Mouse (Mus musculus) bone marrow, adult 2 months (tissue): Measurements from ENCODE around the gene Prkaa1. TPM values are rescaled to one million over a fixed set of nuclear protein-coding genes. Genes with fewer than 3 reads are reported as not detected.

Experiments
- H3K27ac ChIP-seq: fragments of 200-500 bp; 2 replicates; pipeline ENCODE4 v1.5.1; 2012; ENCODE audit warnings: low read depth, mild to moderate bottlenecking, control low read depth, inconsistent platforms, low read length; ENCODE audit not compliant: control insufficient read depth, poor library complexity, insufficient read depth
- H3K4me1 ChIP-seq: fragments of 200-500 bp; 2 replicates; pipeline ENCODE4 v1.6.1; 2011; ENCODE audit warnings: low read length; ENCODE audit not compliant: control insufficient read depth, insufficient read depth
- H3K4me3 ChIP-seq: fragments of 200-500 bp; replicated peaks from 2 replicates; pipeline ENCODE3; 2011; ENCODE audit warnings: mild to moderate bottlenecking, low read depth, low read length, control low read depth; ENCODE audit not compliant: control insufficient read depth
- CTCF ChIP-seq: fragments of 200-500 bp; IDR thresholded peaks from 2 replicates; pipeline ENCODE4 v1.5.1; 2011; ENCODE audit warnings: low read length, control low read depth; ENCODE audit not compliant: control insufficient read depth, insufficient read depth
- POLR2A ChIP-seq: fragments of 200-500 bp; IDR thresholded peaks from 2 replicates; pipeline ENCODE4 v1.6.1; 2011; ENCODE audit warnings: low read depth, mild to moderate bottlenecking, control low read depth, low read length, borderline replicate concordance; ENCODE audit not compliant: control insufficient read depth
- WGBS: fragments of 180-500 bp; shearing (Covaris S2); methylation state at CpG from one replicate; pipeline ENCODE4 v1.1.7; 2018; 5-methylcytosine and 5-hydroxymethylcytosine counted together
- polyA plus RNA-seq: library from polyadenylated mRNA; stranded (reverse); fragments of >200 nt; gene quantifications from 2 replicates; pipeline ENCODE4 v1.2.4, GENCODE M21; 2011; ENCODE audit warnings: low replicate concordance; ENCODE audit not compliant: missing spikeins, insufficient read depth, insufficient read length

Prkaa1 gene
- polyA plus RNA-seq, 1 experiment = 9.1 TPM

DNA sequence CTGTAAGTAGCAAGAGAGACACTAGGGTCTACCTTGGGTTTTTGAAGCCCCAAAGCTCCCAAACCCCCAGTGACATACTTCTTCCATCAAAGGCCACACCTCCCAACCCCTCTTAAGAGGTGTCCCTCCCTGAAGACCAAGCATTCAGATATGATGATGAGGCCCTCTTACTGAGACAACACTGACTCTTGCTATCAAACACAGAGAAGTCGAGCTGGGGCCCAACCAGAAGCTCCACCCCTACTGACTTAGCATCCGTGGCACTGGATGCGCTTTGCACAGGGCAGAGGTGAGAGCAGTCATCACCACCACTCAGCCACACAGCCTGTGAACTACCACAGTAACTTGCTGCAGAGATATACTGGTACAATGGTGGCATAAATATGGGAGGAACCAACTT, 31.0 kb upstream of the Prkaa1 start:
- Histone ChIP-seq H3K27ac (no peak overlapping the region), H3K4me3 (no peak overlapping the region), H3K4me1 (peaks cover 2% of the 10 kb centered on the region; the same call in 1 of the 2 replicates)
- TF ChIP-seq CTCF (no peak), POLR2A (no peak)
- WGBS = 80% methylated on average over 3 of the region's 3 CpGs

GRCm38 (mm10) chr15:5115173-5115572, 28.5 kb upstream of the Prkaa1 start:
- 75% methylated on average over 8 of the region's 8 CpGs for WGBS
- no peak overlapping the region for H3K4me3 ChIP-seq
- no peak overlapping the region for H3K27ac ChIP-seq
- H3K4me1 ChIP-seq = no peaks in the 10 kb centered on the region; the same call in 1 of the 2 replicates
- no peak for TF ChIP-seq CTCF
- TF ChIP-seq POLR2A = no peak

GRCm38 (mm10) chr15:5116270-5117030, 27.2 kb upstream of the Prkaa1 start, which contains the start of gene Rpl37:
Gene Rpl37 (plus strand): TSS chr15:5116645.
- Histone ChIP-seq H3K4me1 (no peaks in the 10 kb centered on the region; the same call in 1 of the 2 replicates), H3K27ac (peak within 1 kb of the TSS; percentile 84), H3K4me3 (peak within 1 kb of the TSS; percentile 90)
- TF ChIP-seq POLR2A = peak; percentile 72; the same call in 1 of the 2 replicates
- TF ChIP-seq CTCF = peak; percentile 38; the same call in 1 of the 2 replicates
- WGBS = under 1% methylated on average over 55 of the region's 55 CpGs

DNA sequence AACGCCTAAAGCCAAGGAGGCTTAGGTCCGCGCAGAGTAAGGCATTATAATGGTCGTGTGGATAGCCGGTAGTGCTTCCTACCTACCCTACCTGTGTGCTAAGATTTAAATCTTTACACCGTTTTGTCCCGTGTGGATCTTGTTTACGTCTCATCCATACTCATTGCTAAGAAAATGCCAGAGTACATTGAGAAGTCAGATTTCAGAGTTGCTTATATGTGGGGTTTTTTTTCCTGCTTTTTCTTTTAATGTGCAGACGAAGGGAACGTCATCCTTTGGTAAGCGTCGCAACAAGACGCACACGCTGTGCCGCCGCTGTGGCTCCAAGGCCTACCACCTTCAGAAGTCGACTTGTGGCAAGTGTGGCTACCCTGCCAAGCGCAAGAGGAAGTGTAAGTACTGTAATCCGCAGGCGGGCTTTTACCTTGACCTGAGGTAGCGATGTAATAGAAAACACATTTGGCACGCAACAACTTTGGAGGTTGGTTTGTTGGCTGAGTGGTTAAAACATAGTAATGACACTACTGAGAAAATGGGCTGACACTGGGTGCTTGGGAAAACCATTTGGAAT, 26.5 kb upstream of the Prkaa1 start:
- H3K27ac ChIP-seq = peak overlapping the region; percentile 72
- TF ChIP-seq POLR2A (no peak), CTCF (no peak)
- no peaks in the 10 kb centered on the region; the same call in 1 of the 2 replicates for H3K4me1 ChIP-seq
- under 1% methylated on average over 22 of the region's 22 CpGs for WGBS
- peak overlapping the region; percentile 90 for H3K4me3 ChIP-seq

DNA sequence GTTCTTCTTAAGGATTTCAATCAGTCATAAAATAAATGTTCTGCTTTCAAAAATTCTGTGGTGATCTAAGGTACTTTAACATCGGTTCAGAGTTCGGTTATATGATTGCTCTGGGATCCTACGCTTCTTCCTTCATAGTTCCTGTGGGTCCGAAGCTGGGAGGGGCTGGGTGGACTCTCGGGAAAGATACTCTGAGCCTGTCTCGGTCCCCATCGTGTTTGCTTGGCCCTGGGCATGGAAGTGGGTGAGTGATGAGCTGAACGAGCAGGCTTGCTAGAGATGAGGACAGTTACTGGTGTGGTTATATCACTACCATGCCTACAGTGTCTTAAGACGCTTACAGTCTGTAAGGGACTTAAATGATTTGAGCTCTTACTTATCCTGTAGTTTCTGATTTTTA, 25.0 kb upstream of the Prkaa1 start:
- no peaks in the 10 kb centered on the region; the same call in 1 of the 2 replicates for H3K4me1 ChIP-seq
- TF ChIP-seq POLR2A (no peak), CTCF (no peak)
- 82% methylated on average over 9 of the region's 9 CpGs for WGBS
- no peak overlapping the region for H3K27ac ChIP-seq
- no peak overlapping the region for H3K4me3 ChIP-seq

GRCm38 (mm10) chr15:5119192-5119591, 24.5 kb upstream of the Prkaa1 start:
- Histone ChIP-seq H3K27ac (no peak overlapping the region), H3K4me3 (no peak overlapping the region), H3K4me1 (no peaks in the 10 kb centered on the region; the same call in 1 of the 2 replicates)
- TF ChIP-seq POLR2A = no peak
- no peak for TF ChIP-seq CTCF
- 73% methylated on average over 2 of the region's 2 CpGs for WGBS

- no peak for TF ChIP-seq POLR2A
- no peak for TF ChIP-seq CTCF
- Histone ChIP-seq H3K4me1 (no peaks in the 10 kb centered on the region; the same call in 1 of the 2 replicates), H3K4me3 (no peak overlapping the region), H3K27ac (no peak overlapping the region)
- 89% methylated on average over 2 of the region's 2 CpGs for WGBS
These were observed 24.0 kb upstream of the Prkaa1 start for GRCm38 (mm10) chr15:5119707-5120106.

DNA sequence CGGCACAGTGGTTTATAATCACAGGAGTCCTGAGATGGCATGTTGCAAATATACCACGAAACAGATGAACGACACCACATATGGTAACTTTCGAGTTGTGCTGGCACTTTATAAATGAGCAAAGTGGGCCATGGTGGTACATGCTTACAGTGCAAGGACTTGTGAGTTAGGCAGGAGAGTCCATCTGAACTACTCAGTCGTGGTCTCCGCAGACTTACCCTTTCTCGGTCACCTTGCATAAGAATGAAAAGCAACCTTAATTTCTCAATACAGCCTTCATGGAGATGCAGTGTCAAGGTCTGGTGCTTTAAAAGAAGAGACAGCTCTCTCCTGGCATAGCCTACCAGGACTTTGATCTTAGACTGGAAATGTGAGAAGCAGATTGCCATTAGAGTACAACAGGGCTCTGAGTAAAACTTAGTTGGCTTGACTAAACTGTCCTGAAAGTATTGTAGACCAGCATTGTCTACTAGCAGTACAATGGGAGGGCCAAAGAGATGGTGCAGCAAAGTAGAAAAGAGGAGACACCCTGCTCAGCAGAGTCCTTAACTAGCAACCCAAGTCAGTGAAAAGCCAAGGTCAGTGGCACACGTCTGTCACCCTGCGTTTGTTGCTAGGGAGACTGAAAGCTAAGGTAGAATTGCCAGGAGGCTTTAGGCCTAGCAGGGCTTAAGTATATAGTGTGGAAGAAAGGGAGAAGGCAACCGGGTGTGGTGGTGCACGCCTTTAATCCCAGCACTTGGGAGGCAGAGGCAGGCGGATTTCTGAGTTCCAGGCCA, 21.9 kb upstream of the Prkaa1 start:
- H3K27ac ChIP-seq = no peak overlapping the region
- no peak for TF ChIP-seq CTCF
- no peak for TF ChIP-seq POLR2A
- no peak overlapping the region for H3K4me3 ChIP-seq
- WGBS = 80% methylated on average over 12 of the region's 12 CpGs
- no peaks in the 10 kb centered on the region; the same call in 1 of the 2 replicates for H3K4me1 ChIP-seq

DNA sequence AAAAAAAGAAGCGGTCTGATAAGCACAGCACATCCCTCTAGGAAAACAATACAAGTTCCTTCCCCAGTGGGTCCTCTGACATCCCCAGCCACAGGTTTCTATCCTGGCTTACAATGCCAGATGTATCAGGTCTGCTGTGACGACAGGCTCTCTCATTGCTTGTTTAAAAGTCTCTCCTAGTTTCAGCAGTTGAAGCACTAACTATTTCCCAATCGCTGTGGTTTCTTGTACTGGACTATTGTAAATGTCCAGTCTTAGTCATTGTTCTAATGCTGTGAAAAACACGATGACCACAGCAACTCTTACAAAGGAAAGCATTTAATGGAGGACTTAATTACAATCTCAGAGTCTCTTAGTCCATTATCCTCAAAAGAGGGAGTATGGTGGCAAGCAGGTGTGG, 17.2 kb upstream of the Prkaa1 start:
- TF ChIP-seq CTCF (no peak), POLR2A (no peak)
- 49% methylated on average over 4 of the region's 4 CpGs for WGBS

More for the DNA sequence above, 17.2 kb upstream of the Prkaa1 start:
- Histone ChIP-seq H3K27ac (no peak overlapping the region; the same call in 1 of the 2 replicates), H3K4me3 (no peak overlapping the region), H3K4me1 (peaks cover 3% of the 10 kb centered on the region; the same call in 1 of the 2 replicates)
